Mouse (Mus musculus): ENCODE data around the gene Gm12789. TPM values are rescaled to one million over a fixed set of nuclear protein-coding genes. Genes with fewer than 3 reads are reported as not detected.
"Not testable (repeated sequence)": the region's sequence is repeated elsewhere in the genome, so short reads cannot be mapped to it uniquely, and the experiment has no call there.

Gene Gm12789
- polyA plus RNA-seq (2012; rRNA removed), result not detected in 2 replicates

DNA sequence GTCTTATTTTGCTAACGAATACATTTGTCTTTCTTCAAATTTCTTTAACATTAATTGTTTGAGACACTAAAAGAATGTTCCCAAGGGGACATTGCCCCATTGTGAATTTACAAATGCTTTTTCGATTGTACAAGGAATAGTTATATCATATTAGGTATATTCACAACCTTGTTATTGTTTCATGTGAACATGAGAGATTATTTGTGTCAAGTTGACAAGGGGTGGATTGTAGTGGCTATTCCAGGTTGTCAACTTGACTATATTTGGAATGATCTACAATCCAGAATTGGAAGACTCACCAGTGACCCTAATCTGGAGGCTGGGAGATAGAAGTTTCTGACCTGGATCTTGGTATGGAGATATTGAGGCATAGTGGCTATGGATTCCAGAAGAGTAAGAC is at the start of gene Gm12789:
Gene Gm12789 (plus strand): TSS at position 301 of the 400 bp plus-strand sequence.
- H3K27me3 ChIP-seq (ENCODE audit: control insufficient read depth, insufficient read depth, low read length); H3K4me1 ChIP-seq (ENCODE audit: control insufficient read depth, insufficient read depth, low read length); H3K4me3 ChIP-seq (replicated peaks; ENCODE audit: insufficient read depth, low read depth, low read length); DNase-seq; H3K27ac ChIP-seq (ENCODE audit: insufficient read depth, low read length): not testable (repeated sequence)
- 86% methylated on average over 2 of the region's 2 CpGs for WGBS

DNA sequence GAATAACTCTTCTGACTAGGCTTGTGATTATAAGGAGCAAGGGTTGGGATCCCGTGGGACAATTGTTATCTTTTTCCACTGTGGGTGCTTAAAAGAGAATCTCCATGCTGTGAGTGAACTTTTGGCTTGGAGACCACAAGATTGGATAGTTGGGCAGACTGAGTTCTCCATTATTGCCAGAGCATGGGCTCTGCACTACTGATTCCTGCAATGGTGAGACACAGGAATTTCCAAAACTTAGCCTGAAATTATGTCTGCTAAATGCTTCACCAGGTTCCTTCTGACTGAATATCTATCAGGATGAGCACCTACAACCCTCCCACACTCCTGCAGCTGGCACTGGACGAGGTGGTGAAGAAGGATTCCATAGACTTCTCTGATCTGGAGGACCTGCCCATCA is 46.3 kb upstream of the Gm12789 start, which contains the start of gene Gm12794:
Gene Gm12794 (plus strand): TSS at position 301 of the 400 bp plus-strand sequence.
- not testable (repeated sequence) for H3K27ac ChIP-seq (ENCODE audit: insufficient read depth, low read length); H3K4me3 ChIP-seq (replicated peaks; ENCODE audit: insufficient read depth, low read depth, low read length); H3K4me1 ChIP-seq (ENCODE audit: control insufficient read depth, insufficient read depth, low read length); H3K27me3 ChIP-seq (ENCODE audit: control insufficient read depth, insufficient read depth, low read length); DNase-seq
- 73% methylated on average over 2 of the region's 2 CpGs for WGBS

DNA sequence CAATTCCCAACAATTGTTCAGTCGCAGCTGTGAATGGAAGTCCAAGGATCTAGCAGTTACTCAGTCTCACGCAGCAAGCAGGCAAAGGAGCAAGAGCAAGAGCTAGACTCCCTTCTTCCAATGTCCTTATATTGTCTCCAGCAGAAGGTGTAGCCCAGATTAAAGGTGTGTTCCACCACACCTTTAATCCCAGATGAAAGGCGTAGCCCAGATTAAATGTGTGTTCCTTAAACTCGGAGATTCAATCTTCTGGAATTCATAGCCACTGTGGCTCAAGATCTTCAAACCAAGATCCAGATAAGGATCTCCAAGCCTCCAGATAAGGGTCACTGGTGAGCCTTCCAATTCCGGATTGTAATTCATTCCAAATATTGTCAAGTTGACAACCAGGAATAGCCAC is 5.5 kb upstream of the Gm12789 start, which contains the start of gene Gm12790:
Gene Gm12790 (minus strand): TSS at position 101 of the 400 bp plus-strand sequence.
- not testable (repeated sequence) for H3K4me1 ChIP-seq (ENCODE audit: control insufficient read depth, insufficient read depth, low read length); H3K4me3 ChIP-seq (replicated peaks; ENCODE audit: insufficient read depth, low read depth, low read length); H3K27ac ChIP-seq (ENCODE audit: insufficient read depth, low read length); H3K27me3 ChIP-seq (ENCODE audit: control insufficient read depth, insufficient read depth, low read length); DNase-seq
- 95% methylated on average over 1 of the region's 5 CpGs for WGBS

DNA sequence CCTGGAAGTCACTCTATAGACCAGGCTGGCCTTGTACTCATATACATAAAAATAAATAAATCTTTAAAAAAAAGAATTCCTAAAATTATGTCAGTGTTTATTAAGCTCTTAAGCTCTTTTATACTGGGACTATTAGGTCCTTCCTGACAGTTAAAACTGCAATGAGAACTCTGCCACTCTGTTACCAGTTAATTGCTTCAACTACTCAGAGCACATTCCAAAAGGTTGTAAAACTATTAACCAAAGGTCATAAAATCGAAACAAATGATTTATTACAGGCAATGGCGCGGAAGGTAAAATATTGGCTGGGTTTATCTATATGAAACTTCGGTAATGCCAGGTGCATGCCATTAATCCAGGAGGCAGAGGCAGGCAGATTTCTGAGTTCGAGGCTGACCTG is 748 bp upstream of the Gm12789 start:
- 89% methylated on average over 5 of the region's 5 CpGs for WGBS
- TF ChIP-seq CTCF (IDR thresholded peaks at IDR 0.05; ENCODE audit: borderline replicate concordance, insufficient read depth, low read depth, low read length) (no peak), POLR2A (IDR thresholded peaks at IDR 0.05; ENCODE audit: borderline replicate concordance, insufficient read depth, low read length) (no peak)
- DNase-seq, result no peak
- Histone ChIP-seq H3K4me1 (ENCODE audit: control insufficient read depth, insufficient read depth, low read length) (no peaks in the 10 kb centered on the region), H3K4me3 (replicated peaks; ENCODE audit: insufficient read depth, low read depth, low read length) (no peak overlapping the region), H3K27ac (ENCODE audit: insufficient read depth, low read length) (no peak overlapping the region), H3K27me3 (ENCODE audit: control insufficient read depth, insufficient read depth, low read length) (no peaks in the 10 kb centered on the region)

DNA sequence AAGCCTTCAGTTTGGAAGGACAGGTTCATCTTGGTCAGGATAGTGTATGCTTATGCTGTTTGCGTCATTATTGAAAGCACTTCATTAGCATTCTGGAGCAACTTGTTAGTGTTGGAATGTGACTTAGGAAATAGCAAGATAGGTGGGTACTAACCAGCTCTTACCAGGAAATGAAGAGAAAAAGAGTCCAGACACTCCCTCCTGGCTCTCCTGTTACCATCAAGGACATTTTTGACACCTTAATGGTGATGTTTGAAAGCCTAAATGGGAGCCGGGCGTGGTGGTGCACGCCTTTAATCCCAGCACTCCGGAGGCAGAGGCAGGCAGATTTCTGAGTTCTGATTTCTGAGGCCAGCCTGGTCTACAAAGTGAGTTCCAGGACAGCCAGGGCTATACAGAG is 11.0 kb downstream of the Gm12789 start:
- H3K27ac ChIP-seq (ENCODE audit: insufficient read depth, low read length), result no peak overlapping the region
- no peaks in the 10 kb centered on the region; the same call in 1 of the 2 replicates for H3K27me3 ChIP-seq (ENCODE audit: control insufficient read depth, insufficient read depth, low read length)
- 93% methylated on average over 5 of the region's 5 CpGs for WGBS
- no peak overlapping the region for H3K4me3 ChIP-seq (replicated peaks; ENCODE audit: insufficient read depth, low read depth, low read length)
- no peaks in the 10 kb centered on the region; the same call in 1 of the 2 replicates for H3K4me1 ChIP-seq (ENCODE audit: control insufficient read depth, insufficient read depth, low read length)
- TF ChIP-seq CTCF (IDR thresholded peaks at IDR 0.05; ENCODE audit: borderline replicate concordance, insufficient read depth, low read depth, low read length), result no peak
- no peak for TF ChIP-seq POLR2A (IDR thresholded peaks at IDR 0.05; ENCODE audit: borderline replicate concordance, insufficient read depth, low read length)
- DNase-seq, result no peak

DNA sequence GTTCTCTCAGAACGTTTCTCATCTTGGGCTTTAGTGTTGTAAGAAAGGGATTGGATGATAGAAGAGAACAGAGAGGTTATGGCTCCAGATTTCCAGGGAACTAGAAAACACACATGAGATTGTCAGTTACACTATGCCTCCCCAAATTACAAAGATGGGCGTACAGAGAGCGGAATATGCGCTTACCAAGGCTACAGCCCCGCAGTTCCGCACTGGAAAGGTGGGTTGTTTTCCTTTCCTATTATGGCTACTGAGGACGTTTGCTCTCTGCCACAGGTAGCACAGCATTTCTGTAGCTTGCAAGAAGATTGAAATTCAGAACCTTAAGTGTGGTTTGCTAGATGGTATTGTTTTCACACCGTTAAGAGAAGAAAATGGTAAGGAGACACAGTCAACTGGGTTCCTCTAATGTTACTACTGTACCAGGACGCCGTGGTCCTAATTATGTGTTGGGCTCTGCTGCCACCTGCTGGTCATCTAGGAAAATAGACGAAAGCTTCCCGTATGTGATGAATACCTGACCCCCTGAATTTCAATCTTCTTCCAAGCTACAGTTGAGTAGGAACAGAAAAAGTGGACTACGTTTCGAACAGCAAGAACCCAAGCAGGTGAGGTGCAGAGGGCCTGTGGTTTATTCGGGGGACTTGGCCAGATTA is 12.0 kb downstream of the Gm12789 start:
- TF ChIP-seq CTCF (IDR thresholded peaks at IDR 0.05; ENCODE audit: borderline replicate concordance, insufficient read depth, low read depth, low read length) (peak; percentile 88), POLR2A (IDR thresholded peaks at IDR 0.05; ENCODE audit: borderline replicate concordance, insufficient read depth, low read length) (no peak)
- DNase-seq, result peak; percentile 63 to 75
- Histone ChIP-seq H3K27me3 (ENCODE audit: control insufficient read depth, insufficient read depth, low read length) (no peaks in the 10 kb centered on the region; the same call in 1 of the 2 replicates), H3K4me3 (replicated peaks; ENCODE audit: insufficient read depth, low read depth, low read length) (no peak overlapping the region), H3K27ac (ENCODE audit: insufficient read depth, low read length) (no peak overlapping the region), H3K4me1 (ENCODE audit: control insufficient read depth, insufficient read depth, low read length) (no peaks in the 10 kb centered on the region; the same call in 1 of the 2 replicates)
- WGBS, result 35% methylated on average over 15 of the region's 15 CpGs

DNA sequence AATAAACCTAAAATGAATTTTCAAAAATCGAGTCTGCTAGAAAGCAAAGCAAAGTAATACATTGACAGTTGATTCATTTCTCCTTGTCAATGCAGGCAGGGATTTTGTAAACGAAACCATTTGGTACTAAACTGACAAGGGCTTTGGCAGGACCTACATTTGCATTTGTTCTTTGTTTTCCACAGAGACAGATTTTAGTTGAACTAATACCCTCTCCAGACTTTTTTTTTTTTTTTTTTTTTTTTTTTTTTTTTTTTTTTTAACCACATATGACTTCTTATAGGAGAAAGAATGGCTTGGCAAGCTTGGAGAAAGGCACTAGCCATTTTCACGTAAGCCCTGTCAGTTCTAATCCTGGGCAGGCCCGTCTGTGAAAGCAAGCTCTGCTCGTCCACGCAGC is 40.2 kb downstream of the Gm12789 start:
- no peaks in the 10 kb centered on the region for H3K27me3 ChIP-seq (ENCODE audit: control insufficient read depth, insufficient read depth, low read length)
- H3K4me3 ChIP-seq (replicated peaks; ENCODE audit: insufficient read depth, low read depth, low read length), result no peak overlapping the region
- WGBS, result 85% methylated on average over 6 of the region's 6 CpGs
- TF ChIP-seq CTCF (IDR thresholded peaks at IDR 0.05; ENCODE audit: borderline replicate concordance, insufficient read depth, low read depth, low read length) (no peak), POLR2A (IDR thresholded peaks at IDR 0.05; ENCODE audit: borderline replicate concordance, insufficient read depth, low read length) (no peak)
- no peak overlapping the region for H3K27ac ChIP-seq (ENCODE audit: insufficient read depth, low read length)
- DNase-seq, result no peak
- H3K4me1 ChIP-seq (ENCODE audit: control insufficient read depth, insufficient read depth, low read length), result no peaks in the 10 kb centered on the region

Other genes with a start within 250 kb of the Gm12789 start
- not detected in 2 replicates for gene B020004J07Rik, start 142.6 kb upstream of the Gm12789 start, polyA plus RNA-seq (2012; rRNA removed)
- not detected in 2 replicates for gene C130073F10Rik, start 92.8 kb upstream of the Gm12789 start, polyA plus RNA-seq (2012; rRNA removed)
- not detected in 2 replicates for gene Gm12800, start 77.5 kb upstream of the Gm12789 start, polyA plus RNA-seq (2012; rRNA removed)
- not detected in 2 replicates for gene Gm12794, start 46.2 kb upstream of the Gm12789 start, polyA plus RNA-seq (2012; rRNA removed)
- not detected in 2 replicates for gene Gm12790, start 5.6 kb upstream of the Gm12789 start, polyA plus RNA-seq (2012; rRNA removed)
- 78.9 and 82.6 TPM in 2 replicates for gene Pde4b, start 100.9 kb downstream of the Gm12789 start, polyA plus RNA-seq (2012; rRNA removed)